Mouse (Mus musculus) stomach, postnatal 0 days (tissue): Measurements from ENCODE around the gene Coro2a. TPM values are rescaled to one million over a fixed set of nuclear protein-coding genes. Genes with fewer than 3 reads are reported as not detected.
A peak's percentile ranks its signal among the peaks of the same experiment; 100 is the strongest.
"Not testable (repeated sequence)": the region's sequence is repeated elsewhere in the genome, so short reads cannot be mapped to it uniquely, and the experiment has no call there.

Experiments used
- ATAC-seq: fragments of 200-750 bp; cut with Nextera tagmentation; 2 replicates; pipeline ENCODE4 v1.8.0; 2017; ENCODE audit not compliant: low FRiP score, low TSS enrichment
- DNase-seq: peaks from one replicate; pipeline ENCODE4 v3.0.0-alpha.2; 2016; ENCODE audit warnings: low spot score
- H3K27ac ChIP-seq: fragments of 300-500 bp; sonication (generic); replicated peaks from 2 replicates; pipeline ENCODE4 v1.5.1; 2014; ENCODE audit warnings: mild to moderate bottlenecking, control low read depth
- H3K27me3 ChIP-seq: fragments of 300-500 bp; sonication (generic); 2 replicates; pipeline ENCODE4 v1.6.1; 2014; ENCODE audit warnings: low read length; ENCODE audit not compliant: control insufficient read depth, insufficient read depth
- H3K36me3 ChIP-seq: fragments of 300-500 bp; sonication (generic); 2 replicates; pipeline ENCODE4 v1.6.1; 2014; ENCODE audit warnings: low read length, mixed read lengths; ENCODE audit not compliant: control insufficient read depth, insufficient read depth
- H3K4me1 ChIP-seq: fragments of 300-500 bp; sonication (generic); replicated peaks from 2 replicates; pipeline ENCODE4 v1.6.1; 2014; ENCODE audit warnings: antibody characterized with exemption; ENCODE audit not compliant: control insufficient read depth, insufficient read depth
- H3K4me2 ChIP-seq: fragments of 300-500 bp; sonication (generic); replicated peaks from 2 replicates; pipeline ENCODE4 v1.6.1; 2014; ENCODE audit warnings: low read depth, mild to moderate bottlenecking, control low read depth, moderate library complexity
- H3K4me3 ChIP-seq: fragments of 300-500 bp; sonication (generic); 2 replicates; pipeline ENCODE4 v1.5.1; 2014; ENCODE audit warnings: low read depth, low read length, control low read depth
- H3K9ac ChIP-seq: fragments of 300-500 bp; sonication (generic); 2 replicates; pipeline ENCODE4 v1.6.1; 2014; ENCODE audit warnings: mild to moderate bottlenecking, low read length, control low read depth, mixed read lengths
- H3K9me3 ChIP-seq: fragments of 300-500 bp; sonication (generic); 2 replicates; pipeline ENCODE4 v1.6.1; 2016; ENCODE audit warnings: low read length; ENCODE audit not compliant: control insufficient read depth
- CTCF ChIP-seq: IDR thresholded peaks from 2 replicates; pipeline ENCODE4 v1.5.1; 2016; ENCODE audit warnings: antibody characterized with exemption, low read depth, mild to moderate bottlenecking, moderate library complexity
- EP300 ChIP-seq: optimal IDR thresholded peaks from 2 replicates; pipeline ENCODE3; 2016; ENCODE audit warnings: antibody characterized with exemption
- whole genome bisulfite sequencing: fragments of 180-500 bp; shearing (Covaris S2); extraction: QIAGEN DNeasy Blood & Tissue Kit; methylation state at CpG from one replicate; pipeline ENCODE4 v1.1.7; 2014; 5-methylcytosine and 5-hydroxymethylcytosine counted together
- polyA plus RNA-seq: library from polyadenylated mRNA; unstranded; fragments of >200 nt; fragmentation: Nextera tagmentation; extraction: Ambion mirVana; gene quantifications from 2 replicates; pipeline ENCODE4 v1.2.1, GENCODE M21; 2015

Coro2a gene
- polyA plus RNA-seq, 1 experiment from 2014 or later, result 17.2 TPM

DNA sequence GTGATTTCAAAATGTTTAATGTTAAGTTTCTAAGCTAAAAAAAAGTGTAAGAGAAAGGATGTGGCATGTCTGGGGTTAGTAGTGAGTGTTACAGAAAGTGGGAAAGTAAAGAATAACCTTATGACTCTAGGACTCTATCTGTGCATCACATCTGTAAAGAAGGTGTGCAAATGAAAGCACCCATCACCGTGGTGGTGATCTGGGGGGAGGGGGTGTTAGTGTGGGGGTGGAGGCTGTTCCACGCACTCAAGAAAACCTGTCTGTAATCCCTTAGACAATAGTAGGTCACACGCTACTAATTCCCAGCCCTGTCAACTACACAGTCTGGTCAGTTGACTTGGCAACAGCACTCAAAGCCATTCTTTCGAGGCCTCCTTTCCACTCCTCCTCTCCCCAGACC, 39.3 kb upstream of the Coro2a start:
- H3K4me2 ChIP-seq, result no peak overlapping the region
- no peaks in the 10 kb centered on the region for H3K9me3 ChIP-seq
- H3K4me1 ChIP-seq, result no peaks in the 10 kb centered on the region
- TF ChIP-seq EP300 (no peak), CTCF (no peak)
- H3K27me3 ChIP-seq, result no peaks in the 10 kb centered on the region
- no peak overlapping the region for H3K4me3 ChIP-seq
- no peaks in the 10 kb centered on the region for H3K36me3 ChIP-seq
- DNase-seq, result no peak
- no peak for ATAC-seq
- H3K27ac ChIP-seq, result no peak overlapping the region
- WGBS, result 65% methylated on average over 4 of the region's 4 CpGs
- no peak overlapping the region for H3K9ac ChIP-seq

DNA sequence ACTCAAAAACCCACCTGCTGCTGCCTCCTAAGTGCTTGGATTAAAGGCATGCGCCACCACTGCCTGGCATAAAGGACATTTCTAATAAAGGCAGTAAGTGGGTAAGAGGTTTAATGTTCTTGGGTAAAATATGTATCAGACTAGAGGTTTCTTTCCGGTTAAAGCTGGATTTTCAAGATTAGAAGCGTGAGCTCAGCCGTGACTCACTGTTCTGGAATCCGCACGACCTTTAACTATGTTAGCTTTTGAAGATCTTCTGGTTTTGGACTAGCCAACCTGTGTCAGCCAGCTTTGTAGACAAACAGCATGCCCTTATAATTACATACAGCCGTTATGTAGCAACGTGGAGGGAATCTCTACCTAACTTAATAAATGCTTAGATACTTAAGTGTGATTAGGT, 37.9 kb upstream of the Coro2a start:
- 45% methylated on average over 8 of the region's 8 CpGs for WGBS
- Histone ChIP-seq H3K4me1 (no peaks in the 10 kb centered on the region), H3K4me3 (no peak overlapping the region), H3K36me3 (no peaks in the 10 kb centered on the region), H3K4me2 (no peak overlapping the region), H3K9me3 (no peaks in the 10 kb centered on the region), H3K27me3 (no peaks in the 10 kb centered on the region), H3K27ac (no peak overlapping the region), H3K9ac (no peak overlapping the region)
- no peak for TF ChIP-seq EP300
- TF ChIP-seq CTCF, result no peak
- peak; percentile 52 for DNase-seq
- ATAC-seq, result peak; percentile 48; the same call in 1 of the 2 replicates

DNA sequence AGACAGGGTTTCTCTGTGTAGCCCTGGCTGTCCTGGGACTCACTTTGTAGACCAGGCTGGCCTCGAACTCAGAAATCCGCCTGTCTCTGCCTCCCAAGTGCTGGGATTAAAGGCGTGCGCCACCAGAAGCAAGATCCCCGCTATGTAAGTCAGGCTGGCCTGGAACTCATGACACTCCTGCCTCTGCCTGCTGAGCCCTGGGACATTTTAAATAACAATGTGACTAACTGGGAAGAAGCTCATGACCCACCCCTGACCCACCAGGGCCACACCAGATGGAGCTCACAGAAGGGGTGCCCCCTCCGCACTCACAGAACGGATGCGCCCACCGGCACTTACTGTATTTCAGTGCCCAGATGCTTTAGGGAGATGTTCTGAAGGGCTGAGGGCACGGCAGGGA, 35.2 kb upstream of the Coro2a start:
- 90% methylated on average over 10 of the region's 10 CpGs for WGBS
- H3K9me3 ChIP-seq, H3K27me3 ChIP-seq, H3K36me3 ChIP-seq, H3K27ac ChIP-seq, ATAC-seq, H3K9ac ChIP-seq, H3K4me1 ChIP-seq, H3K4me2 ChIP-seq, DNase-seq, H3K4me3 ChIP-seq: not testable (repeated sequence)

DNA sequence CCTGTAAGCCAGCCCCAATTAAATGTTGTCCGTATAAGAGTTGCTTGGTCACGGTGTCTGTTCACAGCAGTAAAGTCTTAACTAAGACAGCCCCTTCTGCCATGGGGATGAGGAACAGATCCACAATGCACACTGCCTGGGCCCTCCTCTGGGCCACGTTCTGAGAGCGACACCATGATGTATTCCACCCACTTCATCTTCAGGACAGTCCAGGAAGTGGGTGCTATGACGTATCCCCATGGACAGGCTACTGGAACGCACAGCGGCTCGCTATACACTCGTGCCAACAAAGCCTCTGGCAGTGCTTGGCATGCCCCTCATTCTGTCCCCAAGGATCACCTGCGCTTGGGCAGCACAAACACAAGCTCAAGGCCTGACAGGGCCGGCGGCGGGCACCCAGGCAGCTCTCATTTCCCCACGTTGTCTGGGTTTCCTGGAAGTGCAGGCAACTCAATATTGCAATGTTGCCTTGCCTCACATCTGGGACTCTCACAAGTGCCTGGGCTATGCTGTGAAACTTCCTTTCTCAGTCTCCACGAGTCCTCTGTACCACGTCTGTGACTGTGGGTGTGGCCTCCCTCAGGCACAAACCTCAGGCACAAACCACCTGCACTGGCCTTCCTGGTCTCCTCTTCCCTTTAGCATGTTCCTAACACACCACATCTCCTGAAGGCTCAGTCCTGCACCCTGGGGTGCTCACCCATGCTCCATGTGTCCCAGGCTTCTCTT, 33.9 kb upstream of the Coro2a start:
- no peak for TF ChIP-seq EP300
- Histone ChIP-seq H3K4me1 (no peaks in the 10 kb centered on the region), H3K4me2 (no peak overlapping the region), H3K9ac (no peak overlapping the region), H3K27ac (no peak overlapping the region), H3K36me3 (no peaks in the 10 kb centered on the region), H3K9me3 (no peaks in the 10 kb centered on the region), H3K27me3 (no peaks in the 10 kb centered on the region), H3K4me3 (no peak overlapping the region)
- WGBS, result 78% methylated on average over 16 of the region's 16 CpGs
- DNase-seq (no peak), ATAC-seq (no peak; the same call in 1 of the 2 replicates)

GRCm38 (mm10) chr4:46634881-46635280, 32.9 kb upstream of the Coro2a start:
- H3K36me3 ChIP-seq, result no peaks in the 10 kb centered on the region
- ATAC-seq, result no peak

GRCm38 (mm10) chr4:46633565-46633964, 31.6 kb upstream of the Coro2a start:
- H3K27ac ChIP-seq, H3K9me3 ChIP-seq, H3K36me3 ChIP-seq, H3K4me3 ChIP-seq, H3K27me3 ChIP-seq, H3K9ac ChIP-seq, H3K4me2 ChIP-seq, H3K4me1 ChIP-seq: not testable (repeated sequence)
- DNase-seq, result peak; percentile 63
- WGBS, result 52% methylated on average over 6 of the region's 6 CpGs
- ATAC-seq, result peak; percentile 70

More at GRCm38 (mm10) chr4:46634881-46635280, 32.9 kb upstream of the Coro2a start:
- TF ChIP-seq CTCF (no peak), EP300 (no peak)
- Histone ChIP-seq H3K9me3 (no peaks in the 10 kb centered on the region), H3K9ac (no peak overlapping the region), H3K27ac (no peak overlapping the region), H3K27me3 (no peaks in the 10 kb centered on the region), H3K4me3 (no peak overlapping the region), H3K4me2 (no peak overlapping the region), H3K4me1 (no peaks in the 10 kb centered on the region)
- WGBS, result 54% methylated on average over 6 of the region's 6 CpGs
- DNase-seq, result no peak
